Mouse (Mus musculus): ENCODE data around the gene Lrrn4cl. TPM values are rescaled to one million over a fixed set of nuclear protein-coding genes. Genes with fewer than 3 reads are reported as not detected.

The Lrrn4cl gene
- polyA plus RNA-seq, 1 experiment from 2014 or later, result 2.2 TPM

Small RNAs within 50 kb of the gene (microRNA-seq; reads per million reads assigned to microRNA genes)
- not detected for gene Mir5136

Other genes with a start within 250 kb of the Lrrn4cl start
- 1.7 and 2.9 TPM in 2 replicates for gene Slc22a6, start 232.7 kb upstream of the Lrrn4cl start, polyA plus RNA-seq (2015; fragmentation: Nextera tagmentation; extraction: Ambion mirVana)
- gene Chrm1, start 187.0 kb upstream of the Lrrn4cl start, polyA plus RNA-seq (2015; fragmentation: Nextera tagmentation; extraction: Ambion mirVana), result 0.71 and 0.81 TPM in 2 replicates
- 178 and 184 TPM in 2 replicates for gene Slc3a2, start 127.4 kb upstream of the Lrrn4cl start, polyA plus RNA-seq (2015; fragmentation: Nextera tagmentation; extraction: Ambion mirVana)
- 76.3 and 80.4 TPM in 2 replicates for gene Wdr74, start 114.9 kb upstream of the Lrrn4cl start, polyA plus RNA-seq (2015; fragmentation: Nextera tagmentation; extraction: Ambion mirVana)
- gene 1700092M07Rik, start 110.0 kb upstream of the Lrrn4cl start, polyA plus RNA-seq (2015; fragmentation: Nextera tagmentation; extraction: Ambion mirVana), result 0.85 and 2.0 TPM in 2 replicates
- gene Stx5a, start 109.4 kb upstream of the Lrrn4cl start, polyA plus RNA-seq (2015; fragmentation: Nextera tagmentation; extraction: Ambion mirVana), result 86.2 and 95.5 TPM in 2 replicates
- gene Nxf1, start 93.7 kb upstream of the Lrrn4cl start, polyA plus RNA-seq (2015; fragmentation: Nextera tagmentation; extraction: Ambion mirVana), result 63.2 and 80.5 TPM in 2 replicates
- gene Tmem223, start 79.8 kb upstream of the Lrrn4cl start, polyA plus RNA-seq (2015; fragmentation: Nextera tagmentation; extraction: Ambion mirVana), result 257 and 285 TPM in 2 replicates
- gene Tmem179b, start 76.3 kb upstream of the Lrrn4cl start, polyA plus RNA-seq (2015; fragmentation: Nextera tagmentation; extraction: Ambion mirVana), result 31.8 and 35.1 TPM in 2 replicates
- gene Taf6l, start 64.4 kb upstream of the Lrrn4cl start, polyA plus RNA-seq (2015; fragmentation: Nextera tagmentation; extraction: Ambion mirVana), result 23.3 and 25.3 TPM in 2 replicates
- gene Polr2g, start 52.2 kb upstream of the Lrrn4cl start, polyA plus RNA-seq (2015; fragmentation: Nextera tagmentation; extraction: Ambion mirVana), result 167 and 188 TPM in 2 replicates
- gene Zbtb3, start 48.2 kb upstream of the Lrrn4cl start, polyA plus RNA-seq (2015; fragmentation: Nextera tagmentation; extraction: Ambion mirVana), result 5.0 and 5.5 TPM in 2 replicates
- gene Ttc9c, start 31.4 kb upstream of the Lrrn4cl start, polyA plus RNA-seq (2015; fragmentation: Nextera tagmentation; extraction: Ambion mirVana), result 45.1 and 45.3 TPM in 2 replicates
- gene Hnrnpul2, start 30.8 kb upstream of the Lrrn4cl start, polyA plus RNA-seq (2015; fragmentation: Nextera tagmentation; extraction: Ambion mirVana), result 6.9 and 7.5 TPM in 2 replicates
- gene AC129217.1, start 21.0 kb upstream of the Lrrn4cl start, polyA plus RNA-seq (2015; fragmentation: Nextera tagmentation; extraction: Ambion mirVana), result not detected in 2 replicates
- gene Bscl2, start 13.3 kb upstream of the Lrrn4cl start, polyA plus RNA-seq (2015; fragmentation: Nextera tagmentation; extraction: Ambion mirVana), result 124 and 129 TPM in 2 replicates
- 623 and 651 TPM in 2 replicates for gene Gng3, start 11.6 kb upstream of the Lrrn4cl start, polyA plus RNA-seq (2015; fragmentation: Nextera tagmentation; extraction: Ambion mirVana)
- gene Ubxn1, start 20.7 kb downstream of the Lrrn4cl start, polyA plus RNA-seq (2015; fragmentation: Nextera tagmentation; extraction: Ambion mirVana), result 150 and 155 TPM in 2 replicates
- gene Uqcc3, start 30.2 kb downstream of the Lrrn4cl start, polyA plus RNA-seq (2015; fragmentation: Nextera tagmentation; extraction: Ambion mirVana), result 70.9 and 75.2 TPM in 2 replicates
- 19.7 and 26.1 TPM in 2 replicates for gene Lbhd1, start 33.0 kb downstream of the Lrrn4cl start, polyA plus RNA-seq (2015; fragmentation: Nextera tagmentation; extraction: Ambion mirVana)
- not detected in 2 replicates for gene Gm49403, start 33.2 kb downstream of the Lrrn4cl start, polyA plus RNA-seq (2015; fragmentation: Nextera tagmentation; extraction: Ambion mirVana)
- gene 1810009A15Rik, start 38.1 kb downstream of the Lrrn4cl start, polyA plus RNA-seq (2015; fragmentation: Nextera tagmentation; extraction: Ambion mirVana), result 43.2 and 44.0 TPM in 2 replicates
- 0.21 TPM in 1 of 2 replicates, not detected in the other for gene Gm49416, start 38.2 kb downstream of the Lrrn4cl start, polyA plus RNA-seq (2015; fragmentation: Nextera tagmentation; extraction: Ambion mirVana)
- gene Ints5, start 42.2 kb downstream of the Lrrn4cl start, polyA plus RNA-seq (2015; fragmentation: Nextera tagmentation; extraction: Ambion mirVana), result 21.7 and 23.3 TPM in 2 replicates
- gene Ganab, start 47.3 kb downstream of the Lrrn4cl start, polyA plus RNA-seq (2015; fragmentation: Nextera tagmentation; extraction: Ambion mirVana), result 47.1 and 53.9 TPM in 2 replicates
- gene B3gat3, start 69.6 kb downstream of the Lrrn4cl start, polyA plus RNA-seq (2015; fragmentation: Nextera tagmentation; extraction: Ambion mirVana), result 83.2 and 86.3 TPM in 2 replicates
- 5.2 and 5.4 TPM in 2 replicates for gene Rom1, start 78.6 kb downstream of the Lrrn4cl start, polyA plus RNA-seq (2015; fragmentation: Nextera tagmentation; extraction: Ambion mirVana)
- 14.3 and 15.3 TPM in 2 replicates for gene Eml3, start 78.8 kb downstream of the Lrrn4cl start, polyA plus RNA-seq (2015; fragmentation: Nextera tagmentation; extraction: Ambion mirVana)
- gene Mta2, start 91.1 kb downstream of the Lrrn4cl start, polyA plus RNA-seq (2015; fragmentation: Nextera tagmentation; extraction: Ambion mirVana), result 58.6 and 60.1 TPM in 2 replicates
- gene Tut1, start 103.1 kb downstream of the Lrrn4cl start, polyA plus RNA-seq (2015; fragmentation: Nextera tagmentation; extraction: Ambion mirVana), result 15.0 and 18.8 TPM in 2 replicates
- gene Eef1g, start 116.3 kb downstream of the Lrrn4cl start, polyA plus RNA-seq (2015; fragmentation: Nextera tagmentation; extraction: Ambion mirVana), result 250 and 257 TPM in 2 replicates
- 9.2 and 15.0 TPM in 2 replicates for gene Ahnak, start 138.5 kb downstream of the Lrrn4cl start, polyA plus RNA-seq (2015; fragmentation: Nextera tagmentation; extraction: Ambion mirVana)
- gene Scgb1a1, start 237.2 kb downstream of the Lrrn4cl start, polyA plus RNA-seq (2015; fragmentation: Nextera tagmentation; extraction: Ambion mirVana), result not detected in 2 replicates

Measured in neural tube, postnatal 0 days (tissue).